Mouse (Mus musculus): ENCODE results near the gene Gpn2.
A peak's percentile ranks its signal among the peaks of the same experiment; 100 is the strongest.

Gpn2 gene

DNA sequence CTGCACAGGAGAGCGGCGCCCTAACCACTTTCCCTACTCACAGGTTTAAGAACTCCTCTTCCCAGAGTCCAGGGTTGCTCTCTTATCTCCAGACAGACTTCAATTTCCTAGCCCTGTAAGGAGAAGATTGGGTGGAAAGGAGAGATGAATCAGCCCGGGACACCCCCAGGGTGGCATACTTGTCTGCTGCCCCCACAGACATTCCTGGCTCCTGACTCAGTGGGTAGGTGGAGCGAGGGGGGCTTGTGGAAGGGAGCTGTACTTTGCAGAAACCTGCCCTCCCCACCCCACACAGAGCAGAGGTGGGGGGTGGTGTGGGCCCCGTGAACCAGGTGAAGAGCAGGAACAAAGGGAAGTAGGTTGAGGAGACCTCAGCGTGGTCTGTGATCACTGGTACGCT is 11.4 kb downstream of the Gpn2 start:
- no peak for DNase-seq (ENCODE audit: low read depth)

- DNase-seq (ENCODE audit: low read depth) = no peak
These were observed 11.9 kb downstream of the Gpn2 start for GRCm38 (mm10) chr4:133596084-133596483.

- DNase-seq (ENCODE audit: low read depth) = peak; percentile 32
These were observed 14.5 kb downstream of the Gpn2 start for GRCm38 (mm10) chr4:133598616-133599015.

DNA sequence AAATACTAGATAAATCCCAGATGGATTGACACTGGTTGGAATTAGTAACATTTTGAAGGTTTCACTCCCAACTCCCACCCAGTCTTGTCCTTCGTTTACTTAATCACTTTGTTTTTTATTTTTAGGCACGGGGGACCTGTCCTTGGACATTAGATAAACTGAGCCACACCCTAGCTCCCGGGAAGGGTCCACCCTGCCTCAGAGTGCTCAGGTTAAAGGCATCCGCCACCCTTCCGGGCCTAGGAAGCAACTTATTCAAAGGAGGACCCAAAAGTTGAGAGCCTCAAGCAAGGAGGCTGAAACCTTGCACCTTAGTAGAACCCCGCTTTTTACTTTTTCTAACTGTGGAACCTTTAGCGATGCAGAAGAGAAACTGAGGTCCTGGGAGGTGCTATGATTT is 15.0 kb downstream of the Gpn2 start:
- no peak for DNase-seq (ENCODE audit: low read depth)

DNA sequence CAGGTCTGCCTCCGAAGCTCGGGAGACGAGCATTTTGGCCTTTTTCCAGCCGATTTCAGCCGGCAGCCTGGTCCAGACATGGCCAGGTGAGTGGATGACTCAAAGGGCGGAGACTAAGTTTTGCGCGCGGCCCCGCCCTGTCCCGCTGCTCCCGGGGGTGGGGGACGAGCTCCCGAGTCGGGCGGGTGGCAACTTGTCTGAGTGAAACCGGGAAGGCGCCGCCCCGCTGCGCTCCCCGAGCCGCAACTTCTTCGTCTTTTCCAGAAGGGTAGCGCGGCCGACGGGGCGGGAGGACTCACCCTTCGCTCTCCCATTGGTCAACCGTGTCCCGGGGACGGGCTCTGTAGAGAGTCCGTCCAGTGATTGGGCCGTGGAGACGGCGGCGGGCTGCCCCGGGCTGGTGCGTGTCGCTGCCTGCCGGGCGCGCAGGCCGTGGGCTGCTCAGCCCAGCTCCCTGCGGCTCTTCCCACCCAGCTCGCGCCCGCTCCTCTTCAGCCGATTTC is 15.5 kb downstream of the Gpn2 start:
- peak; percentile 88 for DNase-seq (ENCODE audit: low read depth)

- DNase-seq (ENCODE audit: low read depth) = no peak
These were observed 16.1 kb downstream of the Gpn2 start for GRCm38 (mm10) chr4:133600306-133600705.

GRCm38 (mm10) chr4:133601721-133602218 is 17.6 kb downstream of the Gpn2 start, which contains the start of gene Sfn:
Gene Sfn, minus strand, starts transcription at chr4:133602168.
- DNase-seq (ENCODE audit: low read depth) = no peak

DNA sequence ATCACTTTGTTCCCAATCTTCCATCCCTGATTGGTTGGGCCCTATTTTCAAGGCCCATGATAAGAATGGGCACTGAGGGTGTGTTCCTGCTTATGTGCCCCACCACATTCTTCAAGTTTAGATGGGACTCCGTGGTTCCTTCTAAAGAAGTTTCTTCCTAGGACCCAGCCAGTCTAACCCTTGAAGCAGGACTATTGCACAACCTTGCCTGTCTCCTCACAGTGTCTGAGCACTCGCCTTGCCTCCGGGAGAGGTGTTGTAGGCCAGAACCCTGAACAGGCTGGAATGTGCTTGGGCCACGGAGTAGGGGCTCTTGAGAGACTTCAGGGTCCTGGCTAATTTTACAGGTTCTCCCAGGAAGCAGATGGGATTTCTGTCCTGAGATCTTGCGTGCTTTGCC is 18.9 kb downstream of the Gpn2 start:
- no peak for DNase-seq (ENCODE audit: low read depth)

- no peak for DNase-seq (ENCODE audit: low read depth)
These were observed 20.0 kb downstream of the Gpn2 start for GRCm38 (mm10) chr4:133604175-133604574.

DNA sequence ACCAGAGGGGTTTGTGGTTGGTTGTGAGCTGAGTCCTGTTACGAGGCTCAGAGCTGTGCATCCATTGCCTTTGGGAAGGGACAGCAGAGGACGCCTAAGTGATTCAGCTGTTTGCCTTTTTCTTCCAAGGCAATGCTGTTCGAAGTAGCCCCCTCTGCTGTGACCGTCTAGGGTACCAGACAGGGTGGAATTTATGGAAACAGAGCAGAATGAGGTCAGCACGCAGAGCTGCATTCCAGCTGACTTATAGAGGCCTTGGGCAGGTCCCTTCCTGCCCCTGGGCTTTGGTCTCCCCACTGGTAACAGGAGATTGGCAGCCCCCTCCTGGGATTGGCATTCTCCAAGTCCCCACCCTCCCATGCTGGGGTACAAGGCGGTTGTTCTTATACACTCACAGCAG is 20.7 kb downstream of the Gpn2 start:
- no peak for DNase-seq (ENCODE audit: low read depth)

GRCm38 (mm10) chr4:133605330-133605729 is 21.2 kb downstream of the Gpn2 start:
- no peak for DNase-seq (ENCODE audit: low read depth)

- no peak for DNase-seq (ENCODE audit: low read depth)
These were observed 23.1 kb downstream of the Gpn2 start for GRCm38 (mm10) chr4:133607284-133607683.

DNA sequence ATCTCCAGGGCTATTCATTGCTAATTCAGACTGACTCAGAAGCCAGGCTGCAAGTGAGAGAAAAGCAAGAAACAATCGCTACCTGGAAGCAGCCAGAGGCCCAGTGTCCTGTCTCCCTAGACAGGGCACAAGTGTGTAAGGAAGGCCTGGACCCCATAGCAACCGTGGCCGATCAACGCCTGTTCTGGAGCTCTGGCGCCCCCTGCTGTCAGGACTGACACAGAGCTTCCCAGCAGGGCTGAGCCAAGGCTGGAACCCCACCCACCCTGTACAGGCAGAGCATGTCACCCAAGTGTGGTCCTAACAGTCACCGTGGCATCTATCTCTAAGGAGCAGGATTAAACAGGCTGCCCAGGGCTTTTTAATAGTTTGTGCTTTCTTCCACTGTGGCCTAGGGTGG is 25.6 kb downstream of the Gpn2 start:
- DNase-seq (ENCODE audit: low read depth) = peak; percentile 75

DNA sequence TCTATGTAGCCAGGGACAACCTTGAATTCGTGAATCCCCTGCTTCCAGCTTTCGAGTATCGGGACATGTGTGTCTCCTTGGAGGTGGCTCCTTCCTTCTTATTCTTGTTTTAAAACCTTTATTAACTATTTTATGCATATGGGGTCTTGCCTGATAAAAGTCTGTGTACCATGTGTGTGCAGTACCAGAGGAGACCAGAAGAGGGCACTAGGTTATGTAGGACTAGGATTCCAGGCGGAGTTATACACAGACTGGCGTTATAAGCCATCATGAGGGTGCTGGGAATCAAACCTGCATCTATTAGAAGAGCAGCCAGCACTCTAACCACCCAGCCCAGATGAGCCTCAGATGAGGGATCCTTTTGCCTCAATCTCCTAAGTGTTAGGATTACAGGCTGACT is 27.7 kb downstream of the Gpn2 start:
- no peak for DNase-seq (ENCODE audit: low read depth)

- DNase-seq (ENCODE audit: low read depth) = no peak
These were observed 28.3 kb downstream of the Gpn2 start for GRCm38 (mm10) chr4:133612416-133612815.

GRCm38 (mm10) chr4:133613026-133613425 is 28.9 kb downstream of the Gpn2 start:
- DNase-seq (ENCODE audit: low read depth) = no peak

GRCm38 (mm10) chr4:133613867-133614266 is 29.7 kb downstream of the Gpn2 start:
- DNase-seq (ENCODE audit: low read depth) = no peak

DNA sequence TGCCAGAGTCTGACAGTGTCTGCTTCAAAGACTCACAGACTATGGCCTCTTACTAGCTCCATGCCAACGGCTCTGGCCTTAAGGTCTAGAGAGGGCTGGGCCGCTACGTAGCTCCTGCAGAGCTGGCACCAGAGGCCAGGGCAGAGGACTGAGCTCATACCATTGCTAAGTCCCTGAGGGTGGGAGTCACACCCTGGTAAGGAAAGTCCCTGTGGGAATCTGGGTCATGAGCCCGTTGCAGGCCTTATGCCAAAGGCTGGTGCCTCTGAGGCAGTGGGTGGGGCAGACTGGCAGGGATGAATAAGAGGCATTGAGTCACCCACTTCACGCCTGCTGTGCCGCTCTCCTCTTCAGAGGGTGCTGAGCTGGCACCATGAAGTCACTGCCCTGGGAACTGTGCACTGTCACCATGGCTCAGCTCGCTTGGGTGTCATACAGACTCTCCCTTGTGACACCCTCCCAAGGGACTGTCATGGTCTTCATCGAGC is 30.2 kb downstream of the Gpn2 start:
- peak; percentile 77 for DNase-seq (ENCODE audit: low read depth)

DNA sequence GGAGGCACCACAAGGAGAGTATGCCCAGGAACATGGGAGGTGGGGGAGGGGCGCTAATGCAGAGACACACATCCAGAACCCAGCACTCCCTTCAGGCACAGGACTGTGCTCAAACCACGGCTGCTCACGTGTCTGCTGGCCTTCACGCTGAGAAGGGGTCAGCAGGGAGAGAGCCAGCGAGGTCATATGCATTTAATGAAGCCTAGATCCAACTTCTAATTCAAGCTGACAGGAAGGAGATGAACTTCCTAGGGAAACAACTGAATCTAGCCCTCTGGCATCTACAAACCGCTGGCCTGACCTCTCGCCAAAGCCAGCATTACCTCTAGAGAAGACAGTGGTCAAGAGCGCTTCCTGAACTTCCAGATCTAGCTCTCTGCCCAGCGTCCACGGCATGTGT is 31.3 kb downstream of the Gpn2 start:
- peak; percentile 96 for DNase-seq (ENCODE audit: low read depth)

DNA sequence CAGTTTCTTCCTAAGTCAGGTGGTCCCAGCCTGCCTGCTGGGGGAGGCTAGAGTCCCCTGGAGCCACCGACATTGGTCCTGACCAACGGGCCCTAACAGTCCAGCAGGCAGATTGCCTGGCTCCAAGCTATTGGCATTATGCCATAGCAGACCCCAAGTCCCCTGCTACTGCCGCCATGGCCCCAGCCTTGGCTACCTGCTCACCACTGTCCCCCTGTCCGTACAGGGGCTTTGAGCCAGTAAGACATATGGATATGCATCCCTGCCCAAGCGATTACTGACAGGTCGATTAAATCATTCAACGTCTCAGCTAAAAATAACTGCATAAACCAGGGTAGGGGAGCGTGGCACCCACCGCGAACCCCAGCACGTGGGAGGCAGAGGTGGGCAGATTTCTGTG is 33.8 kb downstream of the Gpn2 start:
- no peak for DNase-seq (ENCODE audit: low read depth)

DNA sequence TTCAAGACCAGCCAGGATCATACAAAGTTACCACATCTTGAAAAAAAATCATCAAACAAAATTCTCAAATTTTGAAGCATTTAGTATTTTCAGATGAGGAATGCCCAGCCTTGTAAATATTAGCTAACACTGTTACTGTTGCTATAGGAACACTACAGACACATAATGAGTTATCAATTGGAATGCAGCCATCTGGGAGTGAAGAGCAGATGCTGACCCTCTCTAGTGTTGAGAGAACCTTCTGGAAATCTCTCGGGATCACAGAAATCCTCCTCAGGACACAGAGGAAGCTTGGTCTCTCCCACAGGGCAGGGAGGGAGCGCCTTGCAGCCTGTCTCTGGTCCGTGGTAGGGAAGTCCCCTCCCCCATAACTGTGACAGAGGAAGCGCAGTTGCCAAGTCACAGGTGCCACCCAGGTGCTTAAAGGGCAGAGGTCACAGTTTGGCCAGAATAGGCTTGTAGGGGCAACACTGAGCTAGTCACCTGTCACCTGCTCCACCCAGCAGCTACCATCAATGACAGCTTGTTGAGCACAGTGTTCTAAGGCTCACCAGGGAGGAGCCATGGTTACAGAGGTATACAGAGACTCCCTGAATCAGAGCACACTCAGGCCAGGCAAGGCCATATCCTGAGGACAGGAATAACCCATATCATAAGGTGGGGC is 35.4 kb downstream of the Gpn2 start:
- DNase-seq (ENCODE audit: low read depth) = no peak

GRCm38 (mm10) chr4:133620668-133621067 is 36.5 kb downstream of the Gpn2 start:
- DNase-seq (ENCODE audit: low read depth) = no peak

DNA sequence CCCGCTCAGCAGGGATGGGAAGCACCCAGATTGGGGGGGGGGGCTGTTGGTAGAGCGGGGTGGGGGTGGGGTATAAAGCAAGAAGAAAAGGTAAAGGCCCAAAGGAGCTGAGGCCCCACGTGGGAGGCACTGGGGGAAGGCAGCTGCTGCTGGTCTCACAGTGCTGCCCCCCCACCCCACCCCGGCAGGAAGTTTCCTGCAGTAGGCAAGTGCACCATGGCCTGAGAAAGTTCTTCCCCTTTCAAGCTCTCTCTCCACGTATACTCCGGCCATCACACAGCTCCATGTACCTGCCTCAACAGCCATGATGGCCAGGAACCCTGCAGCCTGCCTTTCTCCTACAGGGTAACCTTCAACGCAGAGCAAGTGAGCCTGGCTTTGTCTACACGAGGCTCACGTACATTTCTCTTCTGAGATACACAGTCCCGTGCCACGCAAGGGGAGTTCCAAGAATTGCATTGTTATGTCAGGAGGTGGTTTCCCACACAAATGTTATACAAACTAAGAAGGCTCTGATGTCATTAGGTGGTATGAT is 38.1 kb downstream of the Gpn2 start:
- DNase-seq (ENCODE audit: low read depth) = no peak

GRCm38 (mm10) chr4:133624830-133625229 is 40.7 kb downstream of the Gpn2 start:
- peak; percentile 79 for DNase-seq (ENCODE audit: low read depth)

Data from 416B (cell line).